Mouse (Mus musculus): ENCODE results near the gene Slc46a1.

Slc46a1 gene

DNA sequence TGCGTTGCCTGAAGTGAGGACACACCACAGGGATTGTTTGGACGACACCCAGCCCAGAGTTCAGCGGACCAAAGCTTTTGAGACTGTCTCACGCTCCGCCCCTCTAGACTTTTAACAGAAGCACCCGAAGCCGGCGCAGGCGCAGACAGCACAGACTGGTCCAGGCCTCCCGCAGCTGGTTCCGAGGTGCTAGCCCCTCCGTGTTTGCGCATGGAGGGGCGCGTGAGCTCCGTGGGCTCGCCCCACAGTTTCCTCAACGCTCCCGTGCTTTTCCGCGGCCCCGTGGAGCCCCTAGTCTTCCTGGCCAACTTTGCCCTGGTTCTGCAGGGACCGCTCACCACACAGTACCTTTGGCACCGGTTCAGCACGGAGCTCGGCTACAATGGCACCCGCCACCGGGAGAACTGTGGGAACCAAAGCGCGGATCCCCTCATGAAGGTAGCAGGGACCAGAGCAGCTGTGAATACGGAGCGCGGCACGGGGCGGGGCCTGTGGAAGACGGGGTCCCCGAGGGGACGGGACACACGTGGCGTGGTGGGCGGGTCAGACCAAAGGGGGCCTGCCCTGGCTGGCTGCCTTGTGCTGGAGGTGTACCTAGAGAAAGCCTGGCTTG, at the start of gene Slc46a1:
Gene Slc46a1, plus strand, starts transcription at position 130 of the 613 bp plus-strand sequence.
- peak; percentile 86 for DNase-seq (ENCODE audit: low spot score)

GRCm38 (mm10) chr11:78416854-78417253, 48.6 kb upstream of the Slc46a1 start:
- DNase-seq (ENCODE audit: low spot score), result no peak

GRCm38 (mm10) chr11:78420263-78420889, 45.1 kb upstream of the Slc46a1 start:
- DNase-seq (ENCODE audit: low spot score), result no peak

DNA sequence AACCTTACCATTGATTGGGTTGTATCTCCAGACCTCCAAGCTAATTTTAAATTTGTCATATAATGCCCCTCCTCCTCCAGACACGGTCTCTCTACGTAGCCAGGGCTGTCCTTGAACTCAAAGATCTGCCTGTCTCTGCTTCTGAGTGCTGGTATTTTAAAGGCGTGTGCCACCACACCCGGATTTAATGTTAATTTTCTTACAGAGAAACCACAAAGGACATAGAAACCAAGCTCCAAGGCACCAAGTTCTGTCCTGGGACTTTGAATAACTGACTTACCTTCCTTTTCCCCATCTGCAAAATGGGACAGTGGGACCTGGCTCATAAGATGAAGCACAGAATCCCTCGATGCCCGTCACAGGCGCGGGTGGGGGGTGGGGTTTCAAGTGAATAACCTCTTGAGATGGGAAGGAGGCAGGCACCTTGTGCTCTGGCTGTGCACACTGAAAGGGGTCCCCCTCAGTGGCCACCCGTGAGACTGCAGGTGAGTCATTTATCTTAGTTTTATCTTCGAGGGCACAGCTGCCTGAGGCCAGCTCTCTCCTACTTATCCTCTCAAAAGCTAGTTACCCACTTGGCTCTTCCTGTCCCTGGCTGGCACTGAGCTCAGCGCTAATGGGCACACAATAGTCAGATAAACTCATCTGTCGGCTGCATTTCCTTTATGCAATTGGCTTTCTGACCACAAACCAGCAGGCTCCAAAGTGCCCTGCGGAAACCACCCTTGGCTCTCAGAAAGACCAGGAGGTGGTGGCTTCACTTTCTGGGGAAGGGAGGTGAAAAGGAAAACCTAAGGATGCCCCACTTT, 44.1 kb upstream of the Slc46a1 start:
- DNase-seq (ENCODE audit: low spot score), result no peak

- DNase-seq (ENCODE audit: low spot score), result no peak
Observed at GRCm38 (mm10) chr11:78422055-78422819, 43.3 kb upstream of the Slc46a1 start, which contains the start of gene Slc13a2. Slc13a2 (minus strand) TSS chr11:78422217.

- no peak for DNase-seq (ENCODE audit: low spot score)
Observed at GRCm38 (mm10) chr11:78424352-78424751, 41.1 kb upstream of the Slc46a1 start.

- DNase-seq (ENCODE audit: low spot score), result no peak
Observed at GRCm38 (mm10) chr11:78425572-78425971, 39.9 kb upstream of the Slc46a1 start.

GRCm38 (mm10) chr11:78427655-78428054, 37.8 kb upstream of the Slc46a1 start:
- DNase-seq (ENCODE audit: low spot score), result no peak

- no peak for DNase-seq (ENCODE audit: low spot score)
Observed at GRCm38 (mm10) chr11:78428309-78428708, 37.2 kb upstream of the Slc46a1 start.

GRCm38 (mm10) chr11:78430195-78430878, 35.2 kb upstream of the Slc46a1 start:
- DNase-seq (ENCODE audit: low spot score), result no peak

DNA sequence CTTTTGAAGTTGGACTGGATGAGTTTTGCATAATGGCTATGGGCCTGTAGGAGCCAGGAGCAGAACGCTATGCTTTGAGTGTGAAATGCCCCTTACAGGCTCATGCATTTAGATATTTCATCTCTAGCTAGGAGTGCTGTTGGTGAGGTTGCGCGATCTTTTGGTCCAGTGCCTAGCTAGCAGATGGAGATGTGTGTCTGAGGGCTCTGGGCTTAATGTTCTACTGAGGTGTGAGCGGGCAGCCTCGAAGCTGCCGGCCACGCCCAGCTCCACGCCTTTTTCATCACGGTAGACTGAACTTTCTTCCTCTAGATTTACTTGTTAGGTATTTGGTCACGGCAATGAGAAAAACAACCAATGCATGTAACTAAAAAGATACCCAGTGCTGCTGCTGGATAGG, 34.3 kb upstream of the Slc46a1 start:
- no peak for DNase-seq (ENCODE audit: low spot score)

- DNase-seq (ENCODE audit: low spot score), result no peak
Observed at GRCm38 (mm10) chr11:78434052-78434451, 31.4 kb upstream of the Slc46a1 start.

- DNase-seq (ENCODE audit: low spot score), result peak; percentile 45
Observed at GRCm38 (mm10) chr11:78435776-78436349, 29.6 kb upstream of the Slc46a1 start.

DNA sequence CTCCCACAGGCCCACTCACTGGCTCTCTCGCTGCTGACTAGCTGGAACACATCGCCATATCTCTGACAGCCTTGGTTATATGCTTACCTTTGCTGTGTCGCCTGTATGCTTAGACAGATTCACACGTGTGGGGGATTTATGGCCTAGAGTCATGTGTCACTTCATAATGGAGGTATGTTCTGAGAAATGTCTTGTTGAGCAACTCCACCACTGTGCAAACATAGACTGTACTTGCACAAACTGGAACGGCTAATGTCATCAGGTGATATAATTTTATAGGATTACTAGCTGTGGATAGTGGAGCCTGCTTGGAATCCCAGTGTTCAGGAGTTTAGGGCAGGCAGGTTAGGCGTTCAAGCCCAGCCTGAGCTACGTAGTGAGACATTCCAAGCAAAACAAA, 28.3 kb upstream of the Slc46a1 start:
- DNase-seq (ENCODE audit: low spot score), result no peak

DNA sequence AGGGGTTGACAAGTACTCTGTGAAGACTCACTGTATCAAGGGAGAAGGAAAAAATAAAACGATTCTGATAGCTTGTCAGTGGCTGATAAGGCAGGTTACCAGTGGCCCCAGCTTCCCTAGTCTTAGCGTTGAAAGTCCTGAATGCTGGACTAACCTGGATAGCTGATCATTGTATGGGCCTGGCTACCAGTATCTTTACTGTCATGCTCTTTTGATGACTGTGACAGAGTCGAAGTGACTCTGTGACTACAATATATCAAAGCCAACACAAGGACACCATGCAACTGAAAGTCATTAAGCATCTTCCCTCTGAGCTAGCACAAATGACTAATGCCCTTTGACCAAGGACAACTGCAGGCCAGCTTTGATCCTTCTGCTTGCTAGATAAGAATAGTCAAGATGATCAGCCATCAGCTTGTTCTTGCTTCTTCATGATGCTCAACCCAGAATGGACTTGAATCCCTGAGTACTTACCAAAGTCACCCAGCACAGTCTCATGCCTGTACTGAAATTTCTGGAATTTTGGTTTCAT, 27.0 kb upstream of the Slc46a1 start:
- no peak for DNase-seq (ENCODE audit: low spot score)

GRCm38 (mm10) chr11:78443115-78443514, 22.4 kb upstream of the Slc46a1 start:
- DNase-seq (ENCODE audit: low spot score), result no peak

DNA sequence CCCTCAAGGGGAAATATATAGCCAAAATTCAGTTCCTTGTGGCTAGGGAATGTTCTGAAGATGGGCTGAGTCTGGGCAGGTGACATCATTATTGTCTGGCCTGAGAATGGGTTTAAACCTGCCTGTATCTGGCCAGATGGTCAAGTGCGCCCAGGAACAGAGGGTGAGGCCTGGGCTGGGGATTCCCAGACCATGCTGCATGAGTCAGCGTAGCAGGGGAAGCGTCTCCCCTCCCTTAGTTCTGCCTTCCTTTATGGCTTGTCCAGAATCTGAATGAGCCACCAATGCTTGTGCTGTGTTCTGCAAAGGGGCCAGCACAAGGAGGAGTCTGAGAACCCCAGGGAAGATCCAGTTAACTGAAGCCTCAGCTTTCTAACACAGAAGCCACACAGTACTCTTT, 18.3 kb upstream of the Slc46a1 start:
- no peak for DNase-seq (ENCODE audit: low spot score)

DNA sequence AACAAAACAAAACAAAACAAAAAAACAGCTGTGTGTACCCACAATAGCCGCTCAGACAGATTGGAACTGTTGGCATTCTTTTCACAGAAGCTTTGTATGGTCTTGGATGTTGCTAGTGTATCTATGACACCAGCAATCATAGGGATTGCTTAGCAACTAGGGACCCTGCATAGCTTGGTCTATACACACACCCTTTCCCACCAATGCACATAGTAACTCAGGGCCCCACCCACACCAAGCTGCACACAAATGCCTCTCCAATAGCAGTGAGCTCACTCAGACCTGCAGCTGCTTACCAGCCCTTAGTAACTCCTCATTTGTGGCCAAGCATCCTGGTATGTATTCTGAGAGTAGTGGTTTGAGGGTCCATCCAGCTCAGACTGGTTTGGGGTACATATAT, 17.3 kb upstream of the Slc46a1 start:
- no peak for DNase-seq (ENCODE audit: low spot score)

GRCm38 (mm10) chr11:78450337-78450736, 15.2 kb upstream of the Slc46a1 start:
- no peak for DNase-seq (ENCODE audit: low spot score)

GRCm38 (mm10) chr11:78453675-78454074, 11.8 kb upstream of the Slc46a1 start:
- DNase-seq (ENCODE audit: low spot score), result no peak

GRCm38 (mm10) chr11:78454276-78454675, 11.2 kb upstream of the Slc46a1 start:
- DNase-seq (ENCODE audit: low spot score), result no peak
